Mouse (Mus musculus) splenic B cell, adult 2 months (primary cell): ENCODE results near the gene Rph3a.

Experiments used
- DNase-seq: peaks from one replicate; pipeline ENCODE4 v3.0.0-alpha.2; 2011; ENCODE audit warnings: low read depth, low spot score
- H3K27me3 ChIP-seq: 2 replicates; pipeline ENCODE4 v1.6.1; 2012; ENCODE audit warnings: mild to moderate bottlenecking, low read length, moderate library complexity, mixed read lengths; ENCODE audit not compliant: control insufficient read depth, poor library complexity, insufficient read depth, severe bottlenecking
- H3K36me3 ChIP-seq: 2 replicates; pipeline ENCODE4 v1.6.1; 2012; ENCODE audit warnings: mild to moderate bottlenecking, low read length, moderate library complexity, mixed read lengths; ENCODE audit not compliant: control insufficient read depth, poor library complexity, insufficient read depth, severe bottlenecking

The Rph3a gene

GRCm38 (mm10) chr5:121009811-121010569, at the start of gene Rph3a:
Gene Rph3a, minus strand, starts transcription at chr5:121010092.
- no peak for DNase-seq
- no peaks in the 10 kb centered on the region for H3K27me3 ChIP-seq
- no peaks in the 10 kb centered on the region for H3K36me3 ChIP-seq

GRCm38 (mm10) chr5:121058261-121058660, 48.4 kb upstream of the Rph3a start:
- Histone ChIP-seq H3K27me3 (no peaks in the 10 kb centered on the region), H3K36me3 (no peaks in the 10 kb centered on the region)
- no peak for DNase-seq

- Histone ChIP-seq H3K27me3 (no peaks in the 10 kb centered on the region), H3K36me3 (no peaks in the 10 kb centered on the region)
- DNase-seq = no peak
Measured at GRCm38 (mm10) chr5:121053886-121054285, 44.0 kb upstream of the Rph3a start.

GRCm38 (mm10) chr5:121041791-121042190, 31.9 kb upstream of the Rph3a start:
- no peaks in the 10 kb centered on the region for H3K27me3 ChIP-seq
- DNase-seq = no peak
- no peaks in the 10 kb centered on the region for H3K36me3 ChIP-seq

- Histone ChIP-seq H3K27me3 (no peaks in the 10 kb centered on the region), H3K36me3 (no peaks in the 10 kb centered on the region)
- no peak for DNase-seq
Measured at GRCm38 (mm10) chr5:121039465-121039864, 29.6 kb upstream of the Rph3a start.

- Histone ChIP-seq H3K27me3 (no peaks in the 10 kb centered on the region), H3K36me3 (no peaks in the 10 kb centered on the region)
- no peak for DNase-seq
Measured at GRCm38 (mm10) chr5:121030161-121030560, 20.3 kb upstream of the Rph3a start.

- no peak for DNase-seq
- no peaks in the 10 kb centered on the region for H3K27me3 ChIP-seq
- H3K36me3 ChIP-seq = no peaks in the 10 kb centered on the region
Measured at GRCm38 (mm10) chr5:121019505-121019904, 9.6 kb upstream of the Rph3a start.

- Histone ChIP-seq H3K36me3 (no peaks in the 10 kb centered on the region), H3K27me3 (no peaks in the 10 kb centered on the region)
- DNase-seq = no peak
Measured at GRCm38 (mm10) chr5:121017699-121018098, 7.8 kb upstream of the Rph3a start.

- no peak for DNase-seq
- no peaks in the 10 kb centered on the region for H3K36me3 ChIP-seq
- no peaks in the 10 kb centered on the region for H3K27me3 ChIP-seq
Measured at GRCm38 (mm10) chr5:121016405-121016804, 6.5 kb upstream of the Rph3a start.

GRCm38 (mm10) chr5:121014496-121014895, 4.6 kb upstream of the Rph3a start:
- no peaks in the 10 kb centered on the region for H3K27me3 ChIP-seq

GRCm38 (mm10) chr5:121011962-121012361, 2.1 kb upstream of the Rph3a start:
- DNase-seq = no peak
- H3K27me3 ChIP-seq = no peaks in the 10 kb centered on the region
- H3K36me3 ChIP-seq = no peaks in the 10 kb centered on the region

More at GRCm38 (mm10) chr5:121014496-121014895, 4.6 kb upstream of the Rph3a start:
- H3K36me3 ChIP-seq = no peaks in the 10 kb centered on the region
- no peak for DNase-seq

- peak; percentile 38 for DNase-seq
- Histone ChIP-seq H3K36me3 (no peaks in the 10 kb centered on the region), H3K27me3 (no peaks in the 10 kb centered on the region)
Measured at GRCm38 (mm10) chr5:121009406-121009805, 486 bp downstream of the Rph3a start.

GRCm38 (mm10) chr5:121008411-121009239, 1.3 kb downstream of the Rph3a start:
- Histone ChIP-seq H3K36me3 (no peaks in the 10 kb centered on the region), H3K27me3 (no peaks in the 10 kb centered on the region)
- DNase-seq = no peak

- H3K36me3 ChIP-seq = no peaks in the 10 kb centered on the region
- no peaks in the 10 kb centered on the region for H3K27me3 ChIP-seq
- no peak for DNase-seq
Measured at GRCm38 (mm10) chr5:121007563-121007962, 2.3 kb downstream of the Rph3a start.

GRCm38 (mm10) chr5:121007130-121007529, 2.8 kb downstream of the Rph3a start:
- H3K27me3 ChIP-seq = no peaks in the 10 kb centered on the region
- DNase-seq = no peak
- H3K36me3 ChIP-seq = no peaks in the 10 kb centered on the region
